Mouse (Mus musculus) kidney, postnatal 0 days (tissue): Measurements from ENCODE around the gene Lmo7. TPM values are rescaled to one million over a fixed set of nuclear protein-coding genes. Genes with fewer than 3 reads are reported as not detected.
A peak's percentile ranks its signal among the peaks of the same experiment; 100 is the strongest.

Experiments
- ATAC-seq: fragments of 200-750 bp; cut with Nextera tagmentation; replicated peaks from 2 replicates; pipeline ENCODE4 v1.8.0; 2017; ENCODE audit warnings: low read depth, moderate number of reproducible peaks, moderate TSS enrichment, moderate library complexity; ENCODE audit not compliant: low FRiP score
- DNase-seq: peaks from one replicate; pipeline ENCODE4 v3.0.0-alpha.2; 2016; ENCODE audit warnings: low spot score
- H3K27ac ChIP-seq: fragments of 300-500 bp; sonication (generic); 2 replicates; pipeline ENCODE4 v1.5.1; 2014; ENCODE audit warnings: mild to moderate bottlenecking
- H3K27me3 ChIP-seq: fragments of 300-500 bp; sonication (generic); 2 replicates; pipeline ENCODE4 v1.6.1; 2014; ENCODE audit warnings: low read length, mixed read lengths; ENCODE audit not compliant: insufficient read depth
- H3K36me3 ChIP-seq: fragments of 300-500 bp; sonication (generic); 2 replicates; pipeline ENCODE4 v1.6.1; 2014; ENCODE audit warnings: low read length, mixed read lengths; ENCODE audit not compliant: insufficient read depth
- H3K4me1 ChIP-seq: fragments of 300-500 bp; sonication (generic); replicated peaks from 2 replicates; pipeline ENCODE4 v1.6.1; 2014; ENCODE audit warnings: antibody characterized with exemption, low read length, mixed read lengths; ENCODE audit not compliant: insufficient read depth
- H3K4me2 ChIP-seq: fragments of 300-500 bp; sonication (generic); 2 replicates; pipeline ENCODE4 v1.6.1; 2014; ENCODE audit warnings: mild to moderate bottlenecking, low read length, moderate library complexity, mixed read lengths
- H3K4me3 ChIP-seq: fragments of 300-500 bp; sonication (generic); replicated peaks from 2 replicates; pipeline ENCODE4 v1.5.1; 2014; ENCODE audit warnings: low read depth, low read length
- H3K9ac ChIP-seq: fragments of 300-500 bp; sonication (generic); 2 replicates; pipeline ENCODE4 v1.6.1; 2014; ENCODE audit warnings: low read depth, low read length
- H3K9me3 ChIP-seq: fragments of 300-500 bp; sonication (generic); replicated peaks from 2 replicates; pipeline ENCODE4 v1.6.1; 2016; ENCODE audit warnings: low read length, inconsistent platforms, mixed read lengths
- CTCF ChIP-seq: IDR thresholded peaks from 2 replicates; pipeline ENCODE4 v1.5.1; 2016; ENCODE audit warnings: antibody characterized with exemption, low read depth, mild to moderate bottlenecking, moderate library complexity
- WGBS: fragments of 180-500 bp; shearing (Covaris S2); extraction: QIAGEN DNeasy Blood & Tissue Kit; methylation state at CpG from one replicate; pipeline ENCODE4 v1.1.7; 2014; 5-methylcytosine and 5-hydroxymethylcytosine counted together
- polyA plus RNA-seq: library from polyadenylated mRNA; unstranded; fragments of >200 nt; fragmentation: Nextera tagmentation; extraction: Ambion mirVana; gene quantifications from 2 replicates; pipeline ENCODE4 v1.2.1, GENCODE M21; 2015

The Lmo7 gene
- polyA plus RNA-seq, 1 experiment from 2014 or later: 14.2 TPM

GRCm38 (mm10) chr14:101891903-101892448, 162.2 kb downstream of the Lmo7 start:
- H3K9me3 ChIP-seq: no peaks in the 10 kb centered on the region
- H3K4me3 ChIP-seq: no peak overlapping the region
- no peak overlapping the region for H3K4me2 ChIP-seq
- H3K36me3 ChIP-seq: no peaks in the 10 kb centered on the region
- ATAC-seq (no peak), DNase-seq (no peak)
- no peak for TF ChIP-seq CTCF
- H3K27me3 ChIP-seq: no peaks in the 10 kb centered on the region
- H3K9ac ChIP-seq: no peak overlapping the region
- peak overlapping the region; percentile 51; the same call in 1 of the 2 replicates for H3K27ac ChIP-seq
- WGBS: 75% methylated on average over 10 of the region's 10 CpGs
- no peaks in the 10 kb centered on the region for H3K4me1 ChIP-seq

DNA sequence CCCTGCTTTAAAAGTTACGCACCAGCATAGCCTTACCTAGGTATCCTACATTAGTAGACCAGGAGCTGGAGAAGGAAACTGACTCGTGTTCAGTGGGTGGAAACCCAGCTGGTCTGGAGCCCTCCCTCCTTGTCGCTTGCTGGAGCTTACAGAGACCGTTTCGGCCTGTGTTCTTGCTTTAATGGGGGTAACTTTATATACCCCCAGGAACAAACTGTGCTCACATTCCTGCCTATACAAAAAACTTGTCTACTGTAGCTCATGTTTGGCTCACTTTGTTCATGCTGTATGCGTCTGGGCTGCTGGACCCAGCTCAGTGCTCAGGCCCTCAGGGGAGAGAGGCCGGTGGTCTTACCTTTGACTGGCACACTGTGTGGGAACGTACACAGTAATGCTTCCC, 162.7 kb downstream of the Lmo7 start:
- no peaks in the 10 kb centered on the region for H3K27me3 ChIP-seq
- H3K9ac ChIP-seq: no peak overlapping the region
- DNase-seq (peak; percentile 32), ATAC-seq (peak; percentile 52; the same call in 1 of the 2 replicates)
- no peak overlapping the region for H3K4me2 ChIP-seq
- H3K27ac ChIP-seq: peak overlapping the region; percentile 51; the same call in 1 of the 2 replicates
- no peaks in the 10 kb centered on the region for H3K9me3 ChIP-seq
- no peaks in the 10 kb centered on the region for H3K4me1 ChIP-seq
- H3K4me3 ChIP-seq: no peak overlapping the region
- TF ChIP-seq CTCF: no peak
- 53% methylated on average over 8 of the region's 8 CpGs for WGBS
- no peaks in the 10 kb centered on the region for H3K36me3 ChIP-seq

- no peak overlapping the region for H3K4me2 ChIP-seq
- no peak for TF ChIP-seq CTCF
- no peak overlapping the region for H3K27ac ChIP-seq
- no peak overlapping the region for H3K4me3 ChIP-seq
- H3K9ac ChIP-seq: no peak overlapping the region
- no peak for ATAC-seq
- H3K27me3 ChIP-seq: no peaks in the 10 kb centered on the region
- no peaks in the 10 kb centered on the region for H3K4me1 ChIP-seq
- DNase-seq: no peak
- 77% methylated on average over 6 of the region's 6 CpGs for WGBS
- no peaks in the 10 kb centered on the region for H3K36me3 ChIP-seq
- H3K9me3 ChIP-seq: no peaks in the 10 kb centered on the region
Observed at GRCm38 (mm10) chr14:101893215-101893614, 163.5 kb downstream of the Lmo7 start.

- ATAC-seq (no peak), DNase-seq (no peak)
- 56% methylated on average over 6 of the region's 6 CpGs for WGBS
- Histone ChIP-seq H3K4me3 (no peak overlapping the region), H3K4me1 (no peaks in the 10 kb centered on the region), H3K27me3 (no peaks in the 10 kb centered on the region), H3K9me3 (no peaks in the 10 kb centered on the region), H3K27ac (no peak overlapping the region), H3K9ac (no peak overlapping the region), H3K4me2 (no peak overlapping the region), H3K36me3 (peaks cover 3% of the 10 kb centered on the region; the same call in 1 of the 2 replicates)
- no peak for TF ChIP-seq CTCF
Observed at GRCm38 (mm10) chr14:101898250-101898649, 168.5 kb downstream of the Lmo7 start.

DNA sequence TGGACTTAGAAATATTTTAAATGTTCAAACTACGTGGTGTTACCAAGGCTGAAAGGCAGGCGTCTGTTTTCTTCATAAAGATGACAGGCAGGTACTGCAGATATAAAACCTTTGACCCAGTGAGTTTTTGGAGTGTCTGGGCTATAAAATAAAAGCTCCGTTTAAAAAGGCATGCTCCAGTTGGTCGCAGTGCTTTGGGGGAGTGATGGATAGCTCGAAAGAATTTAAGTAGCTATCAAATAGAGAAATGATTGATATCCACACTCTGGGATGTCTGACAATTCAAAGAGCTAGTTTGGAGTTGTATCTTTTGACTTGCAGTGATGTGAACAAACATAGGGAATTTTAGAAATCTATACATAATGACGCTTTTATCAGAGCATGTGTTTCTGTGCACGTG, 171.7 kb downstream of the Lmo7 start:
- Histone ChIP-seq H3K4me3 (no peak overlapping the region), H3K4me1 (no peaks in the 10 kb centered on the region), H3K36me3 (peaks cover 3% of the 10 kb centered on the region; the same call in 1 of the 2 replicates), H3K9ac (no peak overlapping the region), H3K4me2 (no peak overlapping the region), H3K9me3 (no peaks in the 10 kb centered on the region), H3K27me3 (no peaks in the 10 kb centered on the region), H3K27ac (no peak overlapping the region)
- peak; percentile 32 for DNase-seq
- WGBS: 28% methylated on average over 7 of the region's 7 CpGs
- TF ChIP-seq CTCF: no peak
- ATAC-seq: no peak

- Histone ChIP-seq H3K36me3 (peaks cover 3% of the 10 kb centered on the region; the same call in 1 of the 2 replicates), H3K4me3 (no peak overlapping the region), H3K4me1 (no peaks in the 10 kb centered on the region), H3K27ac (no peak overlapping the region), H3K9me3 (no peaks in the 10 kb centered on the region), H3K4me2 (no peak overlapping the region), H3K27me3 (no peaks in the 10 kb centered on the region), H3K9ac (no peak overlapping the region)
- TF ChIP-seq CTCF: no peak
- DNase-seq (peak; percentile 12), ATAC-seq (no peak)
- WGBS: 42% methylated on average over 7 of the region's 7 CpGs
Observed at GRCm38 (mm10) chr14:101901976-101902375, 172.2 kb downstream of the Lmo7 start.

DNA sequence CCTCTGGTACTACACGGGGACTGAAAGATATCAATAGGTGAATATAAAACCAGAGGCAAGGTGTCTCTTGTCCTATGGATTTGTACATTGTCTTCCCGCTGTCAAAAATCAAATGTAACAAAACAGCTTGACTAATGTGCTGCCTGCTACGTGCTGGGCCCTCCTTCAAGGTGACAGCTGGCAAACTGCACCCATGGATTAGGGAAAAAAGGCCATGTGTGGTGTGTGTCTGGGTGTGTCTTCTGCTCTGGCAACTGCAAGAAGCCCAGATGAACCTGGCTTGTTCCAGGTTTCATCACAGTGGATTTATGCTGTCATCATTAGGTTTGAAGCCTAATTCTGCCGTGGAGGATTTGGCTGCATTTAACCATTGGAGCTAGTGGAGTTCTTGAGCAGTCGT, 174.0 kb downstream of the Lmo7 start:
- Histone ChIP-seq H3K4me2 (no peak overlapping the region), H3K4me1 (no peaks in the 10 kb centered on the region), H3K27ac (no peak overlapping the region), H3K27me3 (no peaks in the 10 kb centered on the region), H3K36me3 (peaks cover 3% of the 10 kb centered on the region; the same call in 1 of the 2 replicates), H3K4me3 (no peak overlapping the region), H3K9me3 (no peaks in the 10 kb centered on the region), H3K9ac (no peak overlapping the region)
- no peak for TF ChIP-seq CTCF
- DNase-seq (no peak), ATAC-seq (no peak)
- WGBS: 87% methylated on average over 5 of the region's 5 CpGs
